Mouse (Mus musculus) kidney, adult 2 months (tissue): ENCODE data around the gene Taf1b. TPM values are rescaled to one million over a fixed set of nuclear protein-coding genes. Genes with fewer than 3 reads are reported as not detected.

Experiments
- DNase-seq: peaks from one replicate; pipeline ENCODE4 v3.0.0; 2021
- H3K27ac ChIP-seq: fragments of 200-500 bp; 2 replicates; pipeline ENCODE4 v1.5.1; 2012; ENCODE audit warnings: low read depth, low read length, control low read depth, inconsistent platforms; ENCODE audit not compliant: insufficient read depth
- H3K27me3 ChIP-seq: fragments of 200-500 bp; replicated peaks from 2 replicates; pipeline ENCODE4 v1.6.1; 2012; ENCODE audit warnings: mild to moderate bottlenecking, moderate library complexity, low read length, inconsistent platforms; ENCODE audit not compliant: control insufficient read depth, insufficient read depth
- H3K36me3 ChIP-seq: fragments of 200-500 bp; 2 replicates; pipeline ENCODE4 v1.6.1; 2012; ENCODE audit warnings: mild to moderate bottlenecking, moderate library complexity, low read length, inconsistent platforms; ENCODE audit not compliant: control insufficient read depth, insufficient read depth
- H3K4me1 ChIP-seq: fragments of 200-500 bp; 2 replicates; pipeline ENCODE4 v1.6.1; 2011; ENCODE audit warnings: low read length; ENCODE audit not compliant: control insufficient read depth, insufficient read depth
- H3K4me3 ChIP-seq: fragments of 200-500 bp; 2 replicates; pipeline ENCODE4 v1.5.1; 2011; ENCODE audit warnings: mild to moderate bottlenecking, low read depth, low read length, control low read depth; ENCODE audit not compliant: insufficient read depth
- CTCF ChIP-seq: fragments of 200-500 bp; conservative IDR thresholded peaks from 2 replicates; pipeline ENCODE4 v1.5.1; 2011; ENCODE audit warnings: low read depth, mild to moderate bottlenecking, control low read depth, low read length, moderate library complexity, mixed read lengths; ENCODE audit not compliant: insufficient read depth, insufficient read length
- POLR2A ChIP-seq: fragments of 200-500 bp; IDR thresholded peaks from one replicate; pipeline ENCODE4 v1.6.1; 2011; ENCODE audit warnings: low read depth, low read length, control low read depth
- WGBS: fragments of 180-500 bp; shearing (Covaris S2); methylation state at CpG from one replicate; pipeline ENCODE4 v1.1.7; 2018; 5-methylcytosine and 5-hydroxymethylcytosine counted together
- polyA plus RNA-seq: library from polyadenylated mRNA; depleted of rRNA; stranded (reverse); fragments of >200 nt; gene quantifications from 2 replicates; pipeline ENCODE4 v1.2.3, GENCODE M21; 2012

Taf1b gene
- polyA plus RNA-seq, 1 experiment, result 9.5 TPM

DNA sequence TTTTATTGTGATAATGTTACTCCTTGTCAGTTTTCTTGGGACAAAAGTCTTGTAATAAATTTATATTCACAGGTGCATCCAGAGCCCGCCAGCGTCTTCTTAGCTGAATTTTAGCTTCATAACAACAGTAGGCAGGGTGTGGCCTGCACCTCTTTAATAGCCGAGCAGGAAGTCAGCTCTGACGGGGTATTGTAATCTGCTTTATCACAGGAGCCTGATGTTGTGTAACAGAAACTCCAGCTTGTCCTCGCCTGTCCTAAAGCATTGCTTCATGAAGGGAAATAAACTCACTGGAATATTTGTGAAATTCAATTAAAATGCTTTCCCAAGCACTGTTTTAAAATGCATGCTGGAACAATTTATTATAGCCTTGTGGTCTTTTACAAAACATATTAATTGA is 38.2 kb downstream of the Taf1b start:
- H3K4me1 ChIP-seq, result no peaks in the 10 kb centered on the region
- TF ChIP-seq CTCF, result no peak
- TF ChIP-seq POLR2A, result no peak
- 62% methylated on average over 5 of the region's 5 CpGs for WGBS
- no peak overlapping the region for H3K4me3 ChIP-seq
- H3K27me3 ChIP-seq, result no peaks in the 10 kb centered on the region
- H3K27ac ChIP-seq, result no peak overlapping the region
- no peaks in the 10 kb centered on the region for H3K36me3 ChIP-seq
- peak; percentile 7 for DNase-seq

DNA sequence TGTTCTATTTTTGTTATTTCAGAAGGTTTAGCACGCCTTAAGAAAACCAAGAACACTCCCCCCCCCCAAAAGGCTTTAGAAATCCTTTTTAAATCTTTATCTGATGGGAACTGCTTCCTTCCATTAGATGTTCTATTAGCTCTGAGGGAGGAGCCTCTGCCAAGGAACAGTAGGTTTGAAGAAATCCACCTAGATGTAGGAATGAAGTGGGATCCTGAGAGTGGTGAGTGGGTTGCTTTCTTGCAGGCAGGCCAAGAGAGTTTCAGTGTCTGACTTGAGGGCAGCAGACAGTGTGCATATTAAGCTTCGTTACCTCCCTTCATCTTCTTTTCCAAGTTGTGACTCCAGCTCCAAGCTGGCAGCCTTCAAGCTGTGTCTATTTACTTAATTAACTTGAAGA is 39.0 kb downstream of the Taf1b start:
- no peak overlapping the region for H3K4me3 ChIP-seq
- WGBS, result 72% methylated on average over 2 of the region's 2 CpGs
- no peak overlapping the region for H3K27ac ChIP-seq
- H3K27me3 ChIP-seq, result no peaks in the 10 kb centered on the region
- DNase-seq, result no peak
- no peaks in the 10 kb centered on the region for H3K4me1 ChIP-seq
- no peaks in the 10 kb centered on the region for H3K36me3 ChIP-seq
- no peak for TF ChIP-seq CTCF
- TF ChIP-seq POLR2A, result no peak

GRCm38 (mm10) chr12:24537965-24538364 is 39.8 kb downstream of the Taf1b start:
- 84% methylated on average over 4 of the region's 4 CpGs for WGBS
- H3K36me3 ChIP-seq, result no peaks in the 10 kb centered on the region
- no peaks in the 10 kb centered on the region for H3K4me1 ChIP-seq
- no peak overlapping the region for H3K27ac ChIP-seq
- no peak for TF ChIP-seq POLR2A
- TF ChIP-seq CTCF, result no peak
- no peaks in the 10 kb centered on the region for H3K27me3 ChIP-seq
- H3K4me3 ChIP-seq, result no peak overlapping the region
- DNase-seq, result no peak

DNA sequence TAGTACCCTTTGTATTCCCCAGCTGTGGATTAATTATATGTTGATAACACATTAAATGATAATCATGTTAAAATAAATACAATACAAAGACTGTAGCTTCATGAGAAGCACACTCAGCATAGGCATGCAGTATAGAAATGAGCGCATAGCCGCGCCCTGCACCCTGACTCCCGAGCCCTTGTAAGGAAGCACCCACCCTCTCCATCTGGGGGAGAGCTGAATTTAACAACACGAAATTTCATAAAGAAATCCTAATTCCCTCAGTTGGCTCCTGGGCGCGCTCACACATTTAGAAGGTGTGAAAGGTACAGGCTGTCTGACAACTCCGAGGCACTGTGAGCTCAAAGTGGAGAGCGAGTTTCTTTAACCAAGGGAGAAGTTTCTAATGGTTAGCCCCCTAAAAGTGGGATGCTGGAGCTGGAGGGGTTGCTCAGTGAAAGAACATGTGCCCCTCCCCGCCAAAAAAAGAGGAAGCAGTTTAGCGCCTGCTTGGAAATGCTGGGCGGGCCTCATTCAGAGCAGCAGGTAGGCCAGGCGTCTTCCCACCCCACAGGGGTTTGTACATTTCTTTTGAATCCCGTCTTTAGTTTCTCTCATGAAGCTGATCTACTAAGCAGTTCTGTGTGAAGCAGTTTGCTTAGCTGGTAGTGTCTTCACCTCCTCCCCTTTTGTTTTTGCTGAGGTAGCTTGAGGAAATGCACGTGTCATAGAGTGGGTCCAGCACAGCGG is 43.4 kb downstream of the Taf1b start:
- Histone ChIP-seq H3K4me1 (no peaks in the 10 kb centered on the region), H3K36me3 (no peaks in the 10 kb centered on the region), H3K27me3 (no peaks in the 10 kb centered on the region), H3K4me3 (no peak overlapping the region), H3K27ac (no peak overlapping the region)
- no peak for DNase-seq
- WGBS, result 91% methylated on average over 16 of the region's 16 CpGs
- TF ChIP-seq CTCF (no peak), POLR2A (no peak)

- no peak overlapping the region for H3K4me3 ChIP-seq
- no peak for DNase-seq
- no peak for TF ChIP-seq CTCF
- no peak for TF ChIP-seq POLR2A
- 85% methylated on average over 8 of the region's 8 CpGs for WGBS
- H3K27ac ChIP-seq, result no peak overlapping the region
- no peaks in the 10 kb centered on the region for H3K27me3 ChIP-seq
- H3K36me3 ChIP-seq, result no peaks in the 10 kb centered on the region
- no peaks in the 10 kb centered on the region for H3K4me1 ChIP-seq
Observed at GRCm38 (mm10) chr12:24547686-24548085, 49.5 kb downstream of the Taf1b start.

DNA sequence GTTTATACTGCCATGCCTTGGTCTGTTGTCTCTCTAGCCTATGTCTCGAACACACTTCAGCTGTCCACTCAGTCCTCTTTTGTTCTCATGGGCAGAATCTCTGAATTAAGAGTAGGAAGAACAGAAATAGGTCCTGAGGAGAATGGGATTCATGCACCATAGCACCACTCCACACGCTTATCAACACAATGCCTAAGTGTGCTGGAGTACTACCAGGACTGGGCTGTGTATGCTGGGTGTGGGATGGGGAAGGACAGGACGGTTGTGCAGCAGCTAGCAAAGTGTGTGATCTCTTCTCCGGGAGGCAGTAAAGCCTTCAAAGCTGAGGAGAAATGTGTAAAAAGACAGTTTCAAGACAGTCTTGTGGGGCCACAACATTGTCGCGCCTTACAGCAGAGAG is 50.7 kb downstream of the Taf1b start:
- no peaks in the 10 kb centered on the region for H3K27me3 ChIP-seq
- WGBS, result 95% methylated on average over 6 of the region's 6 CpGs
- no peak for TF ChIP-seq POLR2A
- no peak for TF ChIP-seq CTCF

GRCm38 (mm10) chr12:24552531-24552930 is 54.4 kb downstream of the Taf1b start:
- Histone ChIP-seq H3K27ac (no peak overlapping the region), H3K4me3 (no peak overlapping the region), H3K36me3 (no peaks in the 10 kb centered on the region; the same call in 1 of the 2 replicates), H3K27me3 (no peaks in the 10 kb centered on the region), H3K4me1 (no peaks in the 10 kb centered on the region)
- 85% methylated on average over 2 of the region's 2 CpGs for WGBS
- DNase-seq, result no peak
- TF ChIP-seq POLR2A (no peak), CTCF (no peak)

More for the DNA sequence above, 50.7 kb downstream of the Taf1b start:
- H3K27ac ChIP-seq, result no peak overlapping the region
- H3K36me3 ChIP-seq, result no peaks in the 10 kb centered on the region; the same call in 1 of the 2 replicates
- H3K4me3 ChIP-seq, result no peak overlapping the region
- no peak for DNase-seq
- no peaks in the 10 kb centered on the region for H3K4me1 ChIP-seq
